Mouse (Mus musculus): ENCODE measurements at regions not wholly inside any gene's neighbourhood (a gene's known extent, or its start where the extent isn't known, plus 50 kb on each side); places are given as distances from the start of the nearest gene placed in this dataset.

GRCm38 (mm10) chr9:79111326-79111725 lies 496.0 kb downstream of the Cd109 start:
- no peak for DNase-seq (ENCODE audit: low spot score in 2 of 2)

- DNase-seq (ENCODE audit: low spot score in 2 of 2): no peak
Measured at GRCm38 (mm10) chr9:79140970-79141369, 525.6 kb downstream of the Cd109 start.

GRCm38 (mm10) chr9:79146004-79146403 lies 530.7 kb downstream of the Cd109 start:
- no peak for DNase-seq (ENCODE audit: low spot score in 2 of 2)

GRCm38 (mm10) chr9:79165596-79165995 lies 550.2 kb downstream of the Cd109 start:
- DNase-seq (ENCODE audit: low spot score in 2 of 2): no peak

GRCm38 (mm10) chr9:79173036-79173435 lies 545.6 kb downstream of the Col12a1 start:
- DNase-seq (ENCODE audit: low spot score in 2 of 2): no peak

GRCm38 (mm10) chr9:79179954-79180353 lies 538.7 kb downstream of the Col12a1 start:
- no peak for DNase-seq (ENCODE audit: low spot score in 2 of 2)

GRCm38 (mm10) chr9:79195420-79195819 lies 523.2 kb downstream of the Col12a1 start:
- DNase-seq (ENCODE audit: low spot score in 2 of 2): no peak

- no peak for DNase-seq (ENCODE audit: low spot score in 2 of 2)
Measured at GRCm38 (mm10) chr9:79201755-79202154, 516.9 kb downstream of the Col12a1 start.

GRCm38 (mm10) chr9:79213364-79213763 lies 505.3 kb downstream of the Col12a1 start:
- no peak for DNase-seq (ENCODE audit: low spot score in 2 of 2)

GRCm38 (mm10) chr9:79215986-79216385 lies 502.6 kb downstream of the Col12a1 start:
- no peak for DNase-seq (ENCODE audit: low spot score in 2 of 2)

GRCm38 (mm10) chr9:79216432-79216831 lies 502.2 kb downstream of the Col12a1 start:
- DNase-seq (ENCODE audit: low spot score in 2 of 2): no peak

GRCm38 (mm10) chr9:79233081-79233480 lies 485.6 kb downstream of the Col12a1 start:
- no peak for DNase-seq (ENCODE audit: low spot score in 2 of 2)

- no peak for DNase-seq (ENCODE audit: low spot score in 2 of 2)
Measured at GRCm38 (mm10) chr9:79233751-79234150, 484.9 kb downstream of the Col12a1 start.

- DNase-seq (ENCODE audit: low spot score in 2 of 2): no peak
Measured at GRCm38 (mm10) chr9:79269646-79270213, 448.9 kb downstream of the Col12a1 start.

- no peak for DNase-seq (ENCODE audit: low spot score in 2 of 2)
Measured at GRCm38 (mm10) chr9:79270256-79270655, 448.4 kb downstream of the Col12a1 start.

GRCm38 (mm10) chr9:79287849-79288248 lies 430.8 kb downstream of the Col12a1 start:
- no peak for DNase-seq (ENCODE audit: low spot score in 2 of 2)

GRCm38 (mm10) chr9:79295306-79295705 lies 423.3 kb downstream of the Col12a1 start:
- no peak for DNase-seq (ENCODE audit: low spot score in 2 of 2)

GRCm38 (mm10) chr9:79301580-79301979 lies 417.1 kb downstream of the Col12a1 start:
- no peak for DNase-seq (ENCODE audit: low spot score in 2 of 2)

- no peak for DNase-seq (ENCODE audit: low spot score in 2 of 2)
Measured at GRCm38 (mm10) chr9:79310591-79310990, 408.0 kb downstream of the Col12a1 start.

- DNase-seq (ENCODE audit: low spot score in 2 of 2): no peak
Measured at GRCm38 (mm10) chr9:79317411-79317810, 401.2 kb downstream of the Col12a1 start.

GRCm38 (mm10) chr9:79346371-79347096 lies 372.1 kb downstream of the Col12a1 start:
- DNase-seq (ENCODE audit: low spot score in 2 of 2): no peak

GRCm38 (mm10) chr9:79392020-79392419 lies 326.6 kb downstream of the Col12a1 start:
- no peak for DNase-seq (ENCODE audit: low spot score in 2 of 2)

GRCm38 (mm10) chr9:79414989-79415388 lies 303.6 kb downstream of the Col12a1 start:
- no peak for DNase-seq (ENCODE audit: low spot score in 2 of 2)

- DNase-seq (ENCODE audit: low spot score in 2 of 2): no peak
Measured at GRCm38 (mm10) chr9:79430417-79430816, 288.2 kb downstream of the Col12a1 start.

All from urinary bladder, postnatal 4 days (tissue).